Mouse (Mus musculus) intestine, embryonic 14.5 days (tissue): ENCODE data around the gene Acp2. TPM values are rescaled to one million over a fixed set of nuclear protein-coding genes. Genes with fewer than 3 reads are reported as not detected.

Source experiments
- ATAC-seq: fragments of 200-750 bp; cut with Nextera tagmentation; replicated peaks from 2 replicates; pipeline ENCODE4 v1.8.0; 2017; ENCODE audit warnings: low read depth, moderate number of reproducible peaks, moderate TSS enrichment, moderate library complexity; ENCODE audit not compliant: low FRiP score, low TSS enrichment
- DNase-seq: peaks from one replicate; pipeline ENCODE4 v3.0.0-alpha.2; 2018; ENCODE audit warnings: low spot score
- H3K27ac ChIP-seq: fragments of 300-500 bp; sonication (generic); 2 replicates; pipeline ENCODE4 v1.5.1; 2014; ENCODE audit warnings: low read depth, mild to moderate bottlenecking, control low read depth
- H3K27me3 ChIP-seq: fragments of 300-500 bp; sonication (generic); replicated peaks from 2 replicates; pipeline ENCODE4 v1.6.1; 2014; ENCODE audit warnings: low read length, control low read depth; ENCODE audit not compliant: control insufficient read depth, insufficient read depth
- H3K36me3 ChIP-seq: fragments of 300-500 bp; sonication (generic); 2 replicates; pipeline ENCODE4 v1.6.1; 2014; ENCODE audit warnings: low read length, control low read depth; ENCODE audit not compliant: control insufficient read depth, insufficient read depth
- H3K4me1 ChIP-seq: fragments of 300-500 bp; sonication (generic); replicated peaks from 2 replicates; pipeline ENCODE4 v1.6.1; 2014; ENCODE audit warnings: low read length, control low read depth, mixed read lengths; ENCODE audit not compliant: control insufficient read depth, insufficient read depth
- H3K4me2 ChIP-seq: fragments of 300-500 bp; sonication (generic); 2 replicates; pipeline ENCODE4 v1.6.1; 2014; ENCODE audit warnings: low read length
- H3K4me3 ChIP-seq: fragments of 300-500 bp; sonication (generic); 2 replicates; pipeline ENCODE4 v1.5.1; 2014; ENCODE audit warnings: low read depth, low read length, control low read depth, mixed read lengths
- H3K9ac ChIP-seq: fragments of 300-500 bp; sonication (generic); 2 replicates; pipeline ENCODE4 v1.6.1; 2014; ENCODE audit warnings: mild to moderate bottlenecking, low read length
- H3K9me3 ChIP-seq: fragments of 300-500 bp; sonication (generic); 2 replicates; pipeline ENCODE4 v1.6.1; 2016; ENCODE audit warnings: low read length, control low read depth; ENCODE audit not compliant: control insufficient read depth
- WGBS: fragments of 180-500 bp; shearing (Covaris S2); extraction: QIAGEN DNeasy Blood & Tissue Kit; methylation state at CpG from one replicate; pipeline ENCODE4 v1.1.7; 2014; 5-methylcytosine and 5-hydroxymethylcytosine counted together
- polyA plus RNA-seq: library from polyadenylated mRNA; unstranded; fragments of >200 nt; fragmentation: Nextera tagmentation; extraction: Ambion mirVana; gene quantifications from 2 replicates; pipeline ENCODE4 v1.2.1, GENCODE M21; 2014

The Acp2 gene
- polyA plus RNA-seq, 1 experiment from 2014 or later, result 26.1 TPM

- no peaks in the 10 kb centered on the region for H3K4me1 ChIP-seq
- H3K4me2 ChIP-seq, result no peak overlapping the region
- H3K27ac ChIP-seq, result no peak overlapping the region
- H3K9ac ChIP-seq, result no peak overlapping the region
- no peaks in the 10 kb centered on the region for H3K27me3 ChIP-seq
- no peak for DNase-seq
- WGBS, result 73% methylated on average over 4 of the region's 4 CpGs
- ATAC-seq, result no peak
- peaks cover 32% of the 10 kb centered on the region for H3K36me3 ChIP-seq
- H3K9me3 ChIP-seq, result no peaks in the 10 kb centered on the region
- H3K4me3 ChIP-seq, result no peak overlapping the region
These were observed 35.1 kb upstream of the Acp2 start for GRCm38 (mm10) chr2:91167629-91168028.

GRCm38 (mm10) chr2:91169587-91170322 lies 32.9 kb upstream of the Acp2 start:
- Histone ChIP-seq H3K36me3 (peaks cover 35% of the 10 kb centered on the region), H3K4me2 (no peak overlapping the region)

DNA sequence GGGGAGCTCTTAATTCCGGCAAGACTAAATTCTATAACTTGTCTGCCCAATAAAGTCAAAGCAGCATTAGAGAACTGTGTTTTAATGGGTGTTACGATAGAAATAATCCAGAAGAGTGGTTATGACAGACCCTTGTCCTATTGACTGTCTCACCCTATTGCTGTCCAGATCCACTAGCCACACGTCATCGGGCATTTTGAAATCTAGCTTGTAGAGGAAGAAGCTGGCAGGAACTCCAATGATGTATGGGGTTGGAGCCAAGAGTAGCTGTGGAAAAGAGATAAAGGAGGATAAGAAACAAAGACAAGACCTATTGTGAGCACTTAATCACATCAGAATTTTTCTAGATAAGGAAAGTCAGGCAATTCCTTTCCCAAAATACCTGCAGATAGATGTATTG lies 27.2 kb upstream of the Acp2 start:
- no peaks in the 10 kb centered on the region for H3K9me3 ChIP-seq
- no peaks in the 10 kb centered on the region for H3K27me3 ChIP-seq
- WGBS, result 87% methylated on average over 4 of the region's 4 CpGs
- H3K27ac ChIP-seq, result no peak overlapping the region
- H3K4me3 ChIP-seq, result no peak overlapping the region
- no peak for ATAC-seq
- H3K36me3 ChIP-seq, result peaks cover 31% of the 10 kb centered on the region
- H3K4me1 ChIP-seq, result no peaks in the 10 kb centered on the region
- DNase-seq, result no peak
- H3K9ac ChIP-seq, result no peak overlapping the region
- H3K4me2 ChIP-seq, result no peak overlapping the region

More at GRCm38 (mm10) chr2:91169587-91170322, 32.9 kb upstream of the Acp2 start:
- Histone ChIP-seq H3K27ac (no peak overlapping the region), H3K4me1 (no peaks in the 10 kb centered on the region), H3K4me3 (no peak overlapping the region), H3K27me3 (no peaks in the 10 kb centered on the region), H3K9ac (no peak overlapping the region), H3K9me3 (no peaks in the 10 kb centered on the region)
- DNase-seq (no peak), ATAC-seq (no peak)
- 87% methylated on average over 25 of the region's 25 CpGs for WGBS

- Histone ChIP-seq H3K9me3 (no peaks in the 10 kb centered on the region), H3K4me2 (no peak overlapping the region), H3K4me1 (no peaks in the 10 kb centered on the region; the same call in 1 of the 2 replicates), H3K27me3 (no peaks in the 10 kb centered on the region), H3K9ac (no peak overlapping the region), H3K36me3 (peaks cover 31% of the 10 kb centered on the region), H3K27ac (no peak overlapping the region), H3K4me3 (no peak overlapping the region)
- ATAC-seq, result no peak
- no peak for DNase-seq
- WGBS, result 65% methylated on average over 6 of the region's 6 CpGs
These were observed 26.5 kb upstream of the Acp2 start for GRCm38 (mm10) chr2:91176234-91176633.

DNA sequence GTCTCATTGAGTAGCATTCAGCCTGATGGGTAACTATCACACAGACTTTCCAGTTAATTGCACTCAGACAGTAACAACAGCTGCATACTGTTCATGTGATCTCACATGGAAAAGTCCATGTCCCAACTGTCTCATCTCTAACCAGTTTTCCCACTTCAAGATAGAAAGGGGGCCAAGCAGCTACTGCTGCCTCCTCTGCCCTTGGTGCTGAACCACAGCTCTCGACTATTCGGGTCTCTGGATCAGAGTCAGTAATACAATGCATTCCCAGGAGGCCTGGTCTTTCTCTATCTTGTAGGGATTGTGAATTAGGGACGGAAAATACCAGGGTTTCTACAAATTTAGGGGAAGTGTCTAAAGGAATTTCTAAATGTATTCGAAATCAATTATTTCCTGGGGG lies 22.9 kb upstream of the Acp2 start:
- Histone ChIP-seq H3K9ac (no peak overlapping the region), H3K4me1 (peaks cover 7% of the 10 kb centered on the region), H3K4me3 (no peak overlapping the region), H3K36me3 (peaks cover 15% of the 10 kb centered on the region), H3K27ac (no peak overlapping the region), H3K9me3 (no peaks in the 10 kb centered on the region), H3K27me3 (no peaks in the 10 kb centered on the region), H3K4me2 (no peak overlapping the region)
- DNase-seq, result no peak
- WGBS, result 45% methylated on average over 4 of the region's 4 CpGs
- ATAC-seq, result no peak

GRCm38 (mm10) chr2:91180706-91181105 lies 22.0 kb upstream of the Acp2 start:
- Histone ChIP-seq H3K4me1 (peaks cover 7% of the 10 kb centered on the region), H3K9ac (no peak overlapping the region), H3K9me3 (no peaks in the 10 kb centered on the region), H3K4me3 (no peak overlapping the region), H3K36me3 (peaks cover 10% of the 10 kb centered on the region), H3K27ac (no peak overlapping the region), H3K27me3 (no peaks in the 10 kb centered on the region), H3K4me2 (no peak overlapping the region)
- DNase-seq, result no peak
- 71% methylated on average over 5 of the region's 5 CpGs for WGBS
- ATAC-seq, result no peak

DNA sequence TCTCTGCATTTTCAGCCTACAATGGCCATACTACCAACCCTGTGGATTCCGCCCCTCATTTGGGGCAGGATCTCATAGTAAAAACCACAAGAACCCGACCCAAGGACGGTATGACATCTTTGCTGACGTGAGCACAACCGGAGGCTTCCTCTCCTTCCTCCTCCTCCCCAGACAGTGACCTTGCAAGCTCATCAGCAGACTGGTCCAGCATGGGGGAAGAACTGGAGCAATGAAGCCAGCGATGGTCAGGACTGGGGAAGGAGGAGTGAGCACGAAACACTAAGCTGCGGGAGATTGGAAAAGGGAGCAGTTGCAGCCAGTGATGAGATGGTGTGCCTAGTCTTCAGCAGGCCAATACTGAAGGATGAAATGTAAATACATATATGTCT lies 20.7 kb upstream of the Acp2 start:
- Histone ChIP-seq H3K27ac (no peak overlapping the region), H3K36me3 (peaks cover 7% of the 10 kb centered on the region; the same call in 1 of the 2 replicates), H3K4me3 (peak overlapping the region; percentile 96), H3K27me3 (no peaks in the 10 kb centered on the region), H3K9me3 (no peaks in the 10 kb centered on the region), H3K4me1 (peaks cover 7% of the 10 kb centered on the region), H3K4me2 (peak overlapping the region; percentile 57), H3K9ac (peak overlapping the region; percentile 38)
- DNase-seq (peak; percentile 61), ATAC-seq (no peak)
- WGBS, result 14% methylated on average over 8 of the region's 8 CpGs

DNA sequence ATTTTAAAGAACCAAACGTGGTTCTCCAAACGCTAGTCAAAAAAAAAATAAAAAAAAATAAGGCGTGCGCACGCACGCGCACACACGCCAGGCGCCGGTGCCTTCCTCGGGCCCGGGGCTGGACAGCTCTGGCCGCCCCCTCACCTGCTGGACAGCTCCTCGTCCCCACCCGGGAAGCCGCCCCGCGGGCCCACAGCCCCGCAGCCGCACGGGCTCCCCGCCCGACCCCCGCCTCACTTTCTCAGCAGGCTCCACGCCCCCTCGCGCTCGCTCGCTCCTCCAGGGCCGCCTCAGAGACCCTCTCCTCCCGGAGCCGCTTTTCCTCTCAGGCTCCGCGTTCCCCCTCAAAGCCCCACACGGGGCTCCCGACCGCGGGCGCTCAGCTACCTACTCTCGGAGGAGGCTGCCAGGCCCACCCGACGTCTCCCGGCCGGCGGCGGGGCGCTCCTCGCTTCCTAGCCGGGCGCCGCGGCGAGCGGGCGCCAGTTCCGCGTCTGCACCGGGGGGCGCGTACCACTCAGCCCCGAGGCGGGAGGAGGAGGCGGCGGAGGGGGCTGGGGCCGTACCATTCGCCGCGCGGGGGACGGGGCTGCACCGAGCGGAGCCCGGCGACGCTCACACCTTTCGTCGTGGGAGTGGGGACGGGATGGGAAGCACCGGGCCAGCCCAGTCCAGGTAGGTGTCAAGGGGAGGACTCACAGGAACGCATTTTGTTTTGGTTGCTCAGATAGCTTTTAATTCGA lies 20.1 kb upstream of the Acp2 start:
- H3K4me2 ChIP-seq, result peak overlapping the region; percentile 57
- no peaks in the 10 kb centered on the region for H3K9me3 ChIP-seq
- ATAC-seq (peak; percentile 96), DNase-seq (peak; percentile 89)
- no peaks in the 10 kb centered on the region for H3K27me3 ChIP-seq
- H3K36me3 ChIP-seq, result peaks cover 6% of the 10 kb centered on the region; the same call in 1 of the 2 replicates
- WGBS, result under 1% methylated on average over 78 of the region's 81 CpGs
- peak overlapping the region; percentile 96 for H3K4me3 ChIP-seq
- peak overlapping the region; percentile 48 for H3K27ac ChIP-seq
- peak overlapping the region; percentile 38 for H3K9ac ChIP-seq
- peaks cover 7% of the 10 kb centered on the region for H3K4me1 ChIP-seq
